Mouse (Mus musculus) heart, embryonic 15.5 days (tissue): ENCODE measurements around the gene Tas2r113. TPM values are rescaled to one million over a fixed set of nuclear protein-coding genes. Genes with fewer than 3 reads are reported as not detected.
"Not testable (repeated sequence)": the region's sequence is repeated elsewhere in the genome, so short reads cannot be mapped to it uniquely, and the experiment has no call there.

Experiments used
- ATAC-seq: fragments of 200-750 bp; cut with Nextera tagmentation; replicated peaks from 2 replicates; pipeline ENCODE4 v1.8.0; 2017; ENCODE audit warnings: low read depth, moderate TSS enrichment; ENCODE audit not compliant: insufficient number of reproducible peaks, insufficient read depth, low FRiP score
- H3K27ac ChIP-seq: fragments of 300-500 bp; sonication (generic); 2 replicates; pipeline ENCODE4 v1.5.1; 2015; ENCODE audit warnings: mild to moderate bottlenecking, inconsistent platforms
- H3K27me3 ChIP-seq: fragments of 300-500 bp; sonication (generic); 2 replicates; pipeline ENCODE4 v1.6.1; 2015; ENCODE audit warnings: inconsistent platforms
- H3K36me3 ChIP-seq: fragments of 300-500 bp; sonication (generic); 2 replicates; pipeline ENCODE4 v1.6.1; 2015; ENCODE audit warnings: mild to moderate bottlenecking, inconsistent platforms
- H3K4me1 ChIP-seq: fragments of 300-500 bp; sonication (generic); replicated peaks from 2 replicates; pipeline ENCODE4 v1.6.1; 2015; ENCODE audit warnings: inconsistent platforms
- H3K4me2 ChIP-seq: fragments of 300-500 bp; sonication (generic); 2 replicates; pipeline ENCODE4 v1.6.1; 2015; ENCODE audit warnings: inconsistent platforms, mild to moderate bottlenecking, moderate library complexity
- H3K4me3 ChIP-seq: fragments of 300-500 bp; sonication (generic); 2 replicates; pipeline ENCODE4 v1.5.1; 2015; ENCODE audit warnings: mild to moderate bottlenecking, inconsistent platforms
- H3K9ac ChIP-seq: fragments of 300-500 bp; sonication (generic); 2 replicates; pipeline ENCODE4 v1.6.1; 2015; ENCODE audit warnings: mild to moderate bottlenecking, inconsistent platforms
- H3K9me3 ChIP-seq: fragments of 300-500 bp; sonication (generic); replicated peaks from 2 replicates; pipeline ENCODE4 v1.6.1; 2016; ENCODE audit warnings: inconsistent platforms
- WGBS: fragments of 180-500 bp; shearing (Covaris S2); methylation state at CpG from one replicate; pipeline ENCODE4 v1.1.7; 2015; ENCODE audit warnings: mixed read lengths; 5-methylcytosine and 5-hydroxymethylcytosine counted together
- polyA plus RNA-seq: library from polyadenylated mRNA; unstranded; fragments of >200 nt; fragmentation: Nextera tagmentation; extraction: Ambion mirVana; gene quantifications from 2 replicates; pipeline ENCODE4 v1.2.1, GENCODE M21; 2015

Gene Tas2r113
- polyA plus RNA-seq: not detected in 2 replicates

DNA sequence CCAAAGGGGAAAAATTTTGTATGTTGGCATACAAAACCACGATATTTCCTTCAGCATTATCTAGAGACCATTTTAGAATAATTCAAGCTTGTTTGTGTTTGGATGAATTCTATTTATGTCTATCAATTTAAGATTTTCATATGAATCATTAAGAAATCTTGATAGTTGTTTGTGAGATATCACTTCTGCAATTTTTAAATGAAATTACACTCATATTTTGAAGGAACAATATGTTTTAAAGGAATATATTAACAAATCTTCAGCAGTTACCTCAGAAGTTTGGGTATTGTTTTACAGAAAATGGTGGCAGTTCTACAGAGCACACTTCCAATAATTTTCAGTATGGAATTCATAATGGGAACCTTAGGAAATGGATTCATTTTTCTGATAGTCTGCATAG lies at the start of gene Tas2r113:
TSS of gene Tas2r113 (plus strand) at position 301 of the 400 bp plus-strand sequence.
- Histone ChIP-seq H3K9me3 (no peaks in the 10 kb centered on the region), H3K27me3 (no peaks in the 10 kb centered on the region), H3K4me1 (no peaks in the 10 kb centered on the region), H3K36me3 (no peaks in the 10 kb centered on the region), H3K27ac (no peak within 1 kb of the TSS), H3K9ac (no peak within 1 kb of the TSS), H3K4me3 (no peak within 1 kb of the TSS), H3K4me2 (no peak within 1 kb of the TSS)
- no peak for ATAC-seq
- WGBS: 62% methylated on average over 1 of the region's 1 CpGs

DNA sequence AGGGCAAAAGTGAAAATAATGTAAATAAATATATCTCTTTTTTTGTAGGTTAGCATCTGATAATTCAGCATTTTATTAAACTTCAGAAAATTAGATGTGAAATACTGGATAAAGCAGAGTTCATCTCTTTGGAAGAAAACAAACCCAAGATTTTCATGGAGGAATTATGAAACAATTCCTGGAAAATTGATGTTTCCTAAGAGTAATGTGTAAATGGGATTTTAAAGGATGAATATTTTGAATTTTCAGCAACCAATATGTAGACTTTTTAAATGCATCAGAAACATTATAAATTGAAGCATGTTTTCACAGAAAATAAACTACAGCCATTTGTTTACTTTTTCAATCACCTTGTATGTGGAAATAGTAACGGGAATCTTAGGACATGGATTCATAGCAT lies 46.0 kb upstream of the Tas2r113 start, which contains the start of gene Tas2r123:
TSS of gene Tas2r123 (plus strand) at position 301 of the 400 bp plus-strand sequence.
- no peak within 1 kb of the TSS for H3K4me3 ChIP-seq
- no peak within 1 kb of the TSS for H3K9ac ChIP-seq
- no peak within 1 kb of the TSS for H3K27ac ChIP-seq
- no peaks in the 10 kb centered on the region for H3K27me3 ChIP-seq
- ATAC-seq: no peak
- no peaks in the 10 kb centered on the region for H3K4me1 ChIP-seq
- 66% methylated on average over 1 of the region's 1 CpGs for WGBS
- no peaks in the 10 kb centered on the region for H3K9me3 ChIP-seq
- no peaks in the 10 kb centered on the region for H3K36me3 ChIP-seq
- H3K4me2 ChIP-seq: no peak within 1 kb of the TSS

DNA sequence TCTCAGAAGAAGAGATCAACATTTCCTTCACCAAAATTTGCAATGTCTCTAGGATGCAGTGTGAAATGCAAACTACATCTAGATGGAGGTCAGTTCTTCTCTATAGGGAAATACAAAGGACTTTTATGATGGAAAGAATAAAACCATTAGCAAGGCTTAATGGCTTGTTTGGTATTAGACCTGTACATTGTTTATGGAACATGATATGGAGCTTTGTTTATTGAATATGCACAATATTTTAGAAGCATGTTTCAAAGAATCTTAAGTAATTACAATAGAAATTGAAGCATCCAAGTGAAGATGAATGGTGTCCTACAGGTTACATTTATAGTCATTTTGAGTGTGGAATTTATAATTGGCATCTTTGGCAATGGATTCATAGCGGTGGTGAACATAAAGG lies 37.7 kb upstream of the Tas2r113 start, which contains the start of gene Tas2r116:
TSS of gene Tas2r116 (plus strand) at position 301 of the 400 bp plus-strand sequence.
- Histone ChIP-seq H3K4me2 (no peak within 1 kb of the TSS), H3K9ac (no peak within 1 kb of the TSS), H3K4me1 (no peaks in the 10 kb centered on the region), H3K4me3 (no peak within 1 kb of the TSS), H3K27me3 (no peaks in the 10 kb centered on the region), H3K36me3 (no peaks in the 10 kb centered on the region), H3K9me3 (no peaks in the 10 kb centered on the region), H3K27ac (no peak within 1 kb of the TSS)
- WGBS: 66% methylated on average over 1 of the region's 1 CpGs
- ATAC-seq: no peak

- Histone ChIP-seq H3K36me3 (no peaks in the 10 kb centered on the region), H3K4me2 (no peak within 1 kb of the TSS), H3K4me3 (no peak within 1 kb of the TSS), H3K9me3 (no peaks in the 10 kb centered on the region), H3K9ac (no peak within 1 kb of the TSS), H3K4me1 (no peaks in the 10 kb centered on the region), H3K27me3 (no peaks in the 10 kb centered on the region), H3K27ac (no peak within 1 kb of the TSS)
- ATAC-seq: no peak
Observed at GRCm38 (mm10) chr6:132867708-132868107, 25.1 kb upstream of the Tas2r113 start, which contains the start of gene Tas2r110. Tas2r110 (plus strand) TSS chr6:132868008.

DNA sequence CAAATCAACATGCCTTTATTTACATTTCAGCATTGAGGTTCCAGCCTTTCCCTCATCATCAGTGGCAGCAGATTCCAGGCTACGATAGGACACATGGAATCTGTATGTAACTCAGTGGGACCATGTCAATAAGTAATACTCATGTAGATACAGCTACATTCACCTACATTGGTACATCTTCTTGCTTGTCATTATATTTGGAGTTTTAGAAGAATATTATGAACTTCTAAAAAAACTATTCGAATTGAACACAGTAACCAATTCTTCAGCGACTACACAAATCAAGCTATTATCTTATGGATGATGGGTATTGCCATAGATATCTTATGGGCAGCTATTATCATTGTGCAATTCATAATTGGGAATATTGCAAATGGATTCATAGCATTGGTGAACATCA lies 16.5 kb downstream of the Tas2r113 start, which contains the start of gene Tas2r125:
TSS of gene Tas2r125 (plus strand) at position 301 of the 400 bp plus-strand sequence.
- no peaks in the 10 kb centered on the region for H3K4me1 ChIP-seq
- WGBS: 75% methylated on average over 3 of the region's 3 CpGs
- H3K4me2 ChIP-seq: no peak within 1 kb of the TSS
- ATAC-seq: no peak
- no peak within 1 kb of the TSS for H3K9ac ChIP-seq
- no peak within 1 kb of the TSS for H3K4me3 ChIP-seq
- no peaks in the 10 kb centered on the region for H3K9me3 ChIP-seq
- H3K27me3 ChIP-seq: no peaks in the 10 kb centered on the region
- H3K36me3 ChIP-seq: no peaks in the 10 kb centered on the region
- H3K27ac ChIP-seq: no peak within 1 kb of the TSS

GRCm38 (mm10) chr6:132941376-132941775 lies 48.6 kb downstream of the Tas2r113 start:
- ATAC-seq, H3K27ac ChIP-seq, H3K4me3 ChIP-seq, H3K36me3 ChIP-seq, H3K27me3 ChIP-seq, H3K9me3 ChIP-seq, H3K4me1 ChIP-seq, H3K4me2 ChIP-seq, H3K9ac ChIP-seq: not testable (repeated sequence)

Other genes starting within 250 kb of the Tas2r113 start
- not detected in 2 replicates for gene A630073D07Rik, start 241.5 kb upstream of the Tas2r113 start, polyA plus RNA-seq
- gene Tas2r120, start 236.1 kb upstream of the Tas2r113 start, polyA plus RNA-seq: not detected in 2 replicates
- not detected in 2 replicates for gene Tas2r121, start 192.0 kb upstream of the Tas2r113 start, polyA plus RNA-seq
- gene Tas2r122, start 181.1 kb upstream of the Tas2r113 start, polyA plus RNA-seq: not detected in 2 replicates
- gene Tas2r115, start 155.0 kb upstream of the Tas2r113 start, polyA plus RNA-seq: not detected in 2 replicates
- gene Tas2r124, start 138.3 kb upstream of the Tas2r113 start, polyA plus RNA-seq: not detected in 2 replicates
- gene Tas2r102, start 130.9 kb upstream of the Tas2r113 start, polyA plus RNA-seq: not detected in 2 replicates
- gene Tas2r136, start 114.8 kb upstream of the Tas2r113 start, polyA plus RNA-seq: not detected in 2 replicates
- gene Tas2r117, start 90.2 kb upstream of the Tas2r113 start, polyA plus RNA-seq: not detected in 2 replicates
- not detected in 2 replicates for gene Tas2r123, start 45.9 kb upstream of the Tas2r113 start, polyA plus RNA-seq
- not detected in 2 replicates for gene Tas2r116, start 37.6 kb upstream of the Tas2r113 start, polyA plus RNA-seq
- not detected in 2 replicates for gene Tas2r110, start 25.0 kb upstream of the Tas2r113 start, polyA plus RNA-seq
- gene Tas2r125, start 16.6 kb downstream of the Tas2r113 start, polyA plus RNA-seq: not detected in 2 replicates
- gene Tas2r129, start 58.1 kb downstream of the Tas2r113 start, polyA plus RNA-seq: not detected in 2 replicates
- not detected in 2 replicates for gene Tas2r131, start 64.9 kb downstream of the Tas2r113 start, polyA plus RNA-seq
- gene Tas2r109, start 88.0 kb downstream of the Tas2r113 start, polyA plus RNA-seq: not detected in 2 replicates
- not detected in 2 replicates for gene Tas2r103, start 144.1 kb downstream of the Tas2r113 start, polyA plus RNA-seq
- gene Tas2r140, start 162.8 kb downstream of the Tas2r113 start, polyA plus RNA-seq: not detected in 2 replicates
- 56.1 and 69.9 TPM in 2 replicates for gene Smim10l1, start 211.9 kb downstream of the Tas2r113 start, polyA plus RNA-seq